Mouse (Mus musculus) forebrain, embryonic 14.5 days (tissue): ENCODE data around the gene Ndp. TPM values are rescaled to one million over a fixed set of nuclear protein-coding genes. Genes with fewer than 3 reads are reported as not detected.

Experiments
- ATAC-seq: fragments of 200-750 bp; cut with Nextera tagmentation; 2 replicates; pipeline ENCODE4 v1.8.0; 2017; ENCODE audit warnings: mild to moderate bottlenecking, moderate library complexity
- DNase-seq: peaks from one replicate; pipeline ENCODE4 v3.0.0-alpha.2; 2015; ENCODE audit warnings: low spot score
- H3K27ac ChIP-seq: fragments of 300-500 bp; sonication (generic); 2 replicates; pipeline ENCODE4 v1.5.1; 2014; ENCODE audit warnings: low read depth, mild to moderate bottlenecking, control low read depth, low read length, moderate library complexity
- H3K27me3 ChIP-seq: fragments of 300-500 bp; sonication (generic); replicated peaks from 2 replicates; pipeline ENCODE4 v1.6.1; 2014; ENCODE audit warnings: low read length, control low read depth, mixed read lengths; ENCODE audit not compliant: control insufficient read depth, insufficient read depth
- H3K36me3 ChIP-seq: fragments of 300-500 bp; sonication (generic); 2 replicates; pipeline ENCODE4 v1.6.1; 2014; ENCODE audit warnings: low read length, control low read depth; ENCODE audit not compliant: control insufficient read depth, insufficient read depth
- H3K4me1 ChIP-seq: fragments of 300-500 bp; sonication (generic); 2 replicates; pipeline ENCODE4 v1.6.1; 2014; ENCODE audit warnings: antibody characterized with exemption, low read length, control low read depth; ENCODE audit not compliant: control insufficient read depth, insufficient read depth
- H3K4me2 ChIP-seq: fragments of 300-500 bp; sonication (generic); 2 replicates; pipeline ENCODE4 v1.6.1; 2014; ENCODE audit warnings: mild to moderate bottlenecking, control low read depth, low read length
- H3K4me3 ChIP-seq: fragments of 300-500 bp; sonication (generic); 2 replicates; pipeline ENCODE4 v1.5.1; 2014; ENCODE audit warnings: low read depth, low read length, control low read depth
- H3K9ac ChIP-seq: fragments of 300-500 bp; sonication (generic); 2 replicates; pipeline ENCODE4 v1.6.1; 2014; ENCODE audit warnings: mild to moderate bottlenecking, low read length, control low read depth, moderate library complexity
- H3K9me3 ChIP-seq: fragments of 300-500 bp; sonication (generic); replicated peaks from 2 replicates; pipeline ENCODE4 v1.6.1; 2016; ENCODE audit warnings: low read length, control low read depth, mixed read lengths; ENCODE audit not compliant: control insufficient read depth
- WGBS: fragments of 180-500 bp; shearing (Covaris S2); extraction: QIAGEN DNeasy Blood & Tissue Kit; methylation state at CpG from one replicate; pipeline ENCODE4 v1.1.7; 2014; 5-methylcytosine and 5-hydroxymethylcytosine counted together
- polyA plus RNA-seq: library from polyadenylated mRNA; unstranded; fragments of >200 nt; fragmentation: Nextera tagmentation; extraction: Ambion mirVana; gene quantifications from 2 replicates; pipeline ENCODE4 v1.2.1, GENCODE M21; 2014

The Ndp gene
- polyA plus RNA-seq, result 9.6 and 10.1 TPM in 2 replicates

DNA sequence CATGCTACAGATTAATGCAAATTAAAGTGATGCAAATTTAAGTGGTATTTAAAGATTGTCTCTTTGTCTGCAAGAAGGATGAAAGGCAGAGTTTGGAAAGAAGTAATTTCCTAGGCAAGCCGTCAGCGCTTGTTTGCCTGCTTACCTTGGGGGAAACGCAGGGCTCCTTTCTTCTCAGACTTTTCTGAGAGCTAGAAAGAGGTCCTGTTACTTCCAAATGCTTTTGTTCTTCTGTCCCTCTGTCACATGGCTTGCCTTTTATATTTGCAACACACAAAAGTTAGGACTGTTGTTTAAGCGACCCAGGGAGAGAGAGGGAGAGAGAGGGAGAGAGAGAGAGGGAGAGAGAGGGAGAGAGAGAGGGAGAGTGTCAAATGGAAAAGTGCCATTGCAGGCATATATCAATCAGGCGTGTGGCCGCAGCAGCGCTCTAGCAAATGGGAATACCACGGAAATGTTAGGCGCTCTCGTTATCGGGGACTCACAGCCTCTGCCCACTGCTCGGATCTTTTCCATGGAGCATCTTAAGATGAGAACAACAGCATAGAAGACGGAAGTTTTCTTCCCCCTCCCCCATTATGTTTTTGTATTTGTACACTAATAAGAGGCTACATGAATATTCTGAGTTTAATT, at the start of gene Ndp:
TSS of gene Ndp (minus strand) at position 534 of the 633 bp plus-strand sequence.
- H3K27me3 ChIP-seq, result no peaks in the 10 kb centered on the region
- no peak within 1 kb of the TSS; the same call in 1 of the 2 replicates for H3K27ac ChIP-seq

GRCm38 (mm10) chrX:16954767-16955166, 43.2 kb upstream of the Ndp start:
- ATAC-seq, result no peak
- WGBS, result 59% methylated on average over 2 of the region's 2 CpGs

More for the DNA sequence above, at the start of gene Ndp:
- peak within 1 kb of the TSS; percentile 28 for H3K4me3 ChIP-seq
- H3K4me2 ChIP-seq, result peak within 1 kb of the TSS; percentile 51
- ATAC-seq (peak; percentile 64), DNase-seq (peak; percentile 46)
- H3K9ac ChIP-seq, result peak within 1 kb of the TSS; percentile 40; the same call in 1 of the 2 replicates
- no peaks in the 10 kb centered on the region for H3K9me3 ChIP-seq
- H3K36me3 ChIP-seq, result no peaks in the 10 kb centered on the region
- no peaks in the 10 kb centered on the region for H3K4me1 ChIP-seq
- 29% methylated on average over 13 of the region's 13 CpGs for WGBS

GRCm38 (mm10) chrX:16918006-16918405, 6.4 kb upstream of the Ndp start:
- no peak for ATAC-seq
- H3K4me2 ChIP-seq, result no peak overlapping the region
- DNase-seq, result no peak
- no peaks in the 10 kb centered on the region for H3K9me3 ChIP-seq
- H3K4me3 ChIP-seq, result no peak overlapping the region
- H3K4me1 ChIP-seq, result no peaks in the 10 kb centered on the region
- H3K36me3 ChIP-seq, result no peaks in the 10 kb centered on the region
- no peak overlapping the region for H3K9ac ChIP-seq
- no peak overlapping the region for H3K27ac ChIP-seq
- H3K27me3 ChIP-seq, result no peaks in the 10 kb centered on the region

More at GRCm38 (mm10) chrX:16954767-16955166, 43.2 kb upstream of the Ndp start:
- no peaks in the 10 kb centered on the region for H3K36me3 ChIP-seq
- H3K9ac ChIP-seq, result no peak overlapping the region
- H3K27me3 ChIP-seq, result no peaks in the 10 kb centered on the region
- no peak for DNase-seq
- no peaks in the 10 kb centered on the region for H3K4me1 ChIP-seq
- no peak overlapping the region for H3K4me2 ChIP-seq
- no peak overlapping the region for H3K27ac ChIP-seq
- H3K4me3 ChIP-seq, result no peak overlapping the region
- no peaks in the 10 kb centered on the region for H3K9me3 ChIP-seq

DNA sequence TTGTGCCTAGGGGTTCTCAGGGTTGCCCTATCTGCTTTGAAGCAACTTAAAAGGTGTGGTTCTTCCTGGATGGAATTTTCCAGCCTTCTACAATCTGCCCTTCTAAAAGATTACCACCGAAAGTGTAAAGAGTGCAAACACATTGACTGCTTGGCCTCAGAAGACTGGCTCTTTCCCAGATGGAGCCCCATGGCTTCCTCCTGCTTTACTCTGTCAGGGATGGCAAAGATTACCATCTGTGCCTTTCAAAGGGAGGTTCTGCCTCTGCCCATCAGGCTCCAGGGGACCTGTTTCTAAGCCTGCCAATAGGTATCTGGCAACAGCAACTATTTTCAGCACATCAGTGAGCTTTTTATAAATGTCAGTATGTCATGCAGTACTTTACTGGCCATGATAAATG, 1.5 kb upstream of the Ndp start:
- H3K4me2 ChIP-seq, result no peak overlapping the region
- no peaks in the 10 kb centered on the region for H3K4me1 ChIP-seq
- ATAC-seq, result no peak
- no peak for DNase-seq
- no peak overlapping the region for H3K27ac ChIP-seq
- no peaks in the 10 kb centered on the region for H3K9me3 ChIP-seq
- H3K9ac ChIP-seq, result no peak overlapping the region
- 77% methylated on average over 1 of the region's 1 CpGs for WGBS
- no peaks in the 10 kb centered on the region for H3K36me3 ChIP-seq
- H3K4me3 ChIP-seq, result no peak overlapping the region
- no peaks in the 10 kb centered on the region for H3K27me3 ChIP-seq

GRCm38 (mm10) chrX:16911911-16912310, 337 bp upstream of the Ndp start:
- WGBS, result 27% methylated on average over 4 of the region's 4 CpGs
- DNase-seq (no peak), ATAC-seq (peak; percentile 24; the same call in 1 of the 2 replicates)
- Histone ChIP-seq H3K9ac (0 out of 2 replicates have a peak overlapping the region, but pooled peaks have one; percentile 21), H3K4me2 (peak overlapping the region; percentile 51), H3K27ac (no peak overlapping the region), H3K9me3 (no peaks in the 10 kb centered on the region), H3K27me3 (no peaks in the 10 kb centered on the region), H3K4me3 (peak overlapping the region; percentile 28; the same call in 1 of the 2 replicates), H3K4me1 (no peaks in the 10 kb centered on the region), H3K36me3 (no peaks in the 10 kb centered on the region)

- no peaks in the 10 kb centered on the region for H3K4me1 ChIP-seq
- H3K4me2 ChIP-seq, result peak overlapping the region; percentile 51
- peak overlapping the region; percentile 40; the same call in 1 of the 2 replicates for H3K9ac ChIP-seq
- ATAC-seq (peak; percentile 58), DNase-seq (peak; percentile 41)
- no peaks in the 10 kb centered on the region for H3K9me3 ChIP-seq
- no peak overlapping the region; the same call in 1 of the 2 replicates for H3K27ac ChIP-seq
- 29% methylated on average over 18 of the region's 18 CpGs for WGBS
- H3K27me3 ChIP-seq, result no peaks in the 10 kb centered on the region
- H3K4me3 ChIP-seq, result peak overlapping the region; percentile 28
- H3K36me3 ChIP-seq, result no peaks in the 10 kb centered on the region
These were observed 1.1 kb downstream of the Ndp start for GRCm38 (mm10) chrX:16910211-16911095.

- Histone ChIP-seq H3K27ac (no peak overlapping the region), H3K4me3 (no peak overlapping the region), H3K9ac (no peak overlapping the region), H3K36me3 (no peaks in the 10 kb centered on the region), H3K27me3 (no peaks in the 10 kb centered on the region), H3K4me2 (no peak overlapping the region), H3K9me3 (no peaks in the 10 kb centered on the region), H3K4me1 (no peaks in the 10 kb centered on the region)
- ATAC-seq (no peak), DNase-seq (no peak)
- WGBS, result 85% methylated on average over 2 of the region's 2 CpGs
These were observed 2.9 kb downstream of the Ndp start for GRCm38 (mm10) chrX:16908652-16909051.

DNA sequence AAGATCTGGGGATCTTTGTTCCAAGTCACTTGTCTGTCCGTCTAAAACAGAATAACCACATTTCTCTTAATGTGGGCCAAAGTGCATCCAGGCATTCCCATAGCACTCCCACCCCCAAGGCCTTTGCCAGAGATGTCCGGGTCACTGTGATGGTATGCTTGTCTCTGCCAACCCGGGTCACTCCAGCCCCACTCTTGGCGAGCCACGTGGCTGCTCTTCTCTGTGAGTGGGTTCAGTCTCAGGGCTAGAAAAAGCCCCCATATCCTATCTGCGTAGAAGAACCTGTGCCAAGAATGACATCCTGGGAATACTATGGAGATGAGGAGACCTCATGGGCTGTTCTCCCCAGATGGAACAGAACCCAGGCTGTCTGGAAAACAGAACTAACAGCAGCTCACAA, 4.0 kb downstream of the Ndp start:
- WGBS, result 69% methylated on average over 6 of the region's 6 CpGs

More for the DNA sequence above, 4.0 kb downstream of the Ndp start:
- Histone ChIP-seq H3K4me1 (no peaks in the 10 kb centered on the region), H3K36me3 (no peaks in the 10 kb centered on the region), H3K9ac (no peak overlapping the region), H3K4me3 (no peak overlapping the region), H3K9me3 (no peaks in the 10 kb centered on the region), H3K27me3 (no peaks in the 10 kb centered on the region), H3K4me2 (no peak overlapping the region), H3K27ac (no peak overlapping the region)
- ATAC-seq, result no peak
- no peak for DNase-seq
